Mouse (Mus musculus) thymus, adult 2 months (tissue): ENCODE data around the gene Olfr1537.

ENCODE experiments used
- CTCF ChIP-seq: fragments of 200-500 bp; IDR thresholded peaks from 2 replicates; pipeline ENCODE4 v1.5.1; 2012; ENCODE audit warnings: mild to moderate bottlenecking, control low read depth, low read length, moderate library complexity, borderline replicate concordance; ENCODE audit not compliant: control insufficient read depth, poor library complexity, insufficient read depth; ENCODE audit errors: extremely low read depth
- POLR2A ChIP-seq: fragments of 200-500 bp; IDR thresholded peaks from 2 replicates; pipeline ENCODE4 v1.6.1; 2012; ENCODE audit warnings: mild to moderate bottlenecking, low read length, control low read depth, moderate library complexity; ENCODE audit not compliant: control insufficient read depth, poor library complexity, insufficient read depth; ENCODE audit errors: extremely low read depth

DNA sequence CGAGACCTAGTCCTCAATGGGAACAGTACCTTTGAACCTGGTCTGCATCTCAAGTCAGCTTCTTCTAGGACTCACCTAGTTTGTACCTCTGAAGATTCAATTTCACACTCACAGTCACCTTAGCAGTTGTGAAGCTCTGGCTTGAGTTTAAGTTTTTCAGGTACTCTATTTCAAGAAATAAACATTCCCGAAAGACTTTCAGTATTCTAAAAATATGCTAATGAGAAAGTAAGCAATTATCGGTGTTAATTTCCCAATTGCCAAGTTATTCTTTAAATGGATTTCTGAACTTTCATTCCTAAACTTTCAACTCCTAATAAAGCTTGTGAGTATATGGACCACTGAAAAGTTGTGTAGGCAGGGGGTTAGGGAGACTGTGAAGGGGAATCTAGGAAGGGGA is 26.9 kb upstream of the Olfr1537 start, which contains the start of gene Olfr945:
- no peak for TF ChIP-seq CTCF
- no peak for TF ChIP-seq POLR2A
